Mouse (Mus musculus): ENCODE measurements at regions not wholly inside any gene's neighbourhood (a gene's known extent, or its start where the extent isn't known, plus 50 kb on each side); places are given as distances from the start of the nearest gene placed in this dataset.

- ATAC-seq (ENCODE audit: extremely low read depth, insufficient number of reproducible peaks, low FRiP score, poor library complexity, severe bottlenecking): no peak
These were observed 124.1 kb upstream of the Wscd1 start for GRCm38 (mm10) chr11:71625501-71626191.

GRCm38 (mm10) chr11:71636111-71636510, 113.6 kb upstream of the Wscd1 start:
- ATAC-seq (ENCODE audit: extremely low read depth, insufficient number of reproducible peaks, low FRiP score, poor library complexity, severe bottlenecking): no peak

GRCm38 (mm10) chr11:71636785-71637184, 112.9 kb upstream of the Wscd1 start:
- ATAC-seq (ENCODE audit: extremely low read depth, insufficient number of reproducible peaks, low FRiP score, poor library complexity, severe bottlenecking): no peak

GRCm38 (mm10) chr11:71642886-71643285, 106.8 kb upstream of the Wscd1 start:
- no peak for ATAC-seq (ENCODE audit: extremely low read depth, insufficient number of reproducible peaks, low FRiP score, poor library complexity, severe bottlenecking)

- no peak for ATAC-seq (ENCODE audit: extremely low read depth, insufficient number of reproducible peaks, low FRiP score, poor library complexity, severe bottlenecking)
These were observed 97.9 kb upstream of the Wscd1 start for GRCm38 (mm10) chr11:71651756-71652380.

- no peak for ATAC-seq (ENCODE audit: extremely low read depth, insufficient number of reproducible peaks, low FRiP score, poor library complexity, severe bottlenecking)
These were observed 97.3 kb upstream of the Wscd1 start for GRCm38 (mm10) chr11:71652381-71652775.

- ATAC-seq (ENCODE audit: extremely low read depth, insufficient number of reproducible peaks, low FRiP score, poor library complexity, severe bottlenecking): no peak
These were observed 91.4 kb upstream of the Wscd1 start for GRCm38 (mm10) chr11:71658346-71658745.

GRCm38 (mm10) chr11:71670111-71671050, 79.3 kb upstream of the Wscd1 start:
- no peak for ATAC-seq (ENCODE audit: extremely low read depth, insufficient number of reproducible peaks, low FRiP score, poor library complexity, severe bottlenecking)

- no peak for ATAC-seq (ENCODE audit: extremely low read depth, insufficient number of reproducible peaks, low FRiP score, poor library complexity, severe bottlenecking)
These were observed 77.3 kb upstream of the Wscd1 start for GRCm38 (mm10) chr11:71672171-71673050.

- no peak for ATAC-seq (ENCODE audit: extremely low read depth, insufficient number of reproducible peaks, low FRiP score, poor library complexity, severe bottlenecking)
These were observed 75.4 kb upstream of the Wscd1 start for GRCm38 (mm10) chr11:71674319-71674718.

GRCm38 (mm10) chr11:71675714-71676313, 73.9 kb upstream of the Wscd1 start:
- no peak for ATAC-seq (ENCODE audit: extremely low read depth, insufficient number of reproducible peaks, low FRiP score, poor library complexity, severe bottlenecking)

GRCm38 (mm10) chr11:71697017-71697416, 52.7 kb upstream of the Wscd1 start:
- ATAC-seq (ENCODE audit: extremely low read depth, insufficient number of reproducible peaks, low FRiP score, poor library complexity, severe bottlenecking): no peak

- ATAC-seq (ENCODE audit: extremely low read depth, insufficient number of reproducible peaks, low FRiP score, poor library complexity, severe bottlenecking): no peak
These were observed 50.9 kb upstream of the Wscd1 start for GRCm38 (mm10) chr11:71698836-71699235.
